Mouse (Mus musculus): ENCODE measurements around the gene Ctcfl.
"Not testable (repeated sequence)": the region's sequence is repeated elsewhere in the genome, so short reads cannot be mapped to it uniquely, and the experiment has no call there.

The Ctcfl gene

DNA sequence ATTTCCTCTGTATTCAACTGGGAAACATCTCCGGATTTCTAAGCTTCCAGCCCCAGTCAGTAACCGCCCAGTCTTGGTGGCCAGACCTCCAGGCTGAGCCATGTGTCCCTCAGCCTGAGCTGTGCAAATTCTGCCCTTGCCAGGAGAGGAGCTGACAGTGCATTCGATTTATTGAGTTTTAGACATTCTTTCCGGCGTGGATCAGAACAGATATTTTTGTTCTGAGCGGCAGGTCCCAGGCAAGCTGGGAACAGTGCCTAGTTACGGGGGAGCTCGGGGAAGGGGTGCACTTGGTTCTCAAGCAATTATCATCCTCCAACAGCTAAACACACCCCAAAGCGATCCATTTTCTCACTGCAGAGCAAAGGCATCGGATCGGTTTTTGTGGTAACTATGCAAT is 24.3 kb upstream of the Ctcfl start:
- DNase-seq (ENCODE audit: extremely low spot score) = no peak

DNA sequence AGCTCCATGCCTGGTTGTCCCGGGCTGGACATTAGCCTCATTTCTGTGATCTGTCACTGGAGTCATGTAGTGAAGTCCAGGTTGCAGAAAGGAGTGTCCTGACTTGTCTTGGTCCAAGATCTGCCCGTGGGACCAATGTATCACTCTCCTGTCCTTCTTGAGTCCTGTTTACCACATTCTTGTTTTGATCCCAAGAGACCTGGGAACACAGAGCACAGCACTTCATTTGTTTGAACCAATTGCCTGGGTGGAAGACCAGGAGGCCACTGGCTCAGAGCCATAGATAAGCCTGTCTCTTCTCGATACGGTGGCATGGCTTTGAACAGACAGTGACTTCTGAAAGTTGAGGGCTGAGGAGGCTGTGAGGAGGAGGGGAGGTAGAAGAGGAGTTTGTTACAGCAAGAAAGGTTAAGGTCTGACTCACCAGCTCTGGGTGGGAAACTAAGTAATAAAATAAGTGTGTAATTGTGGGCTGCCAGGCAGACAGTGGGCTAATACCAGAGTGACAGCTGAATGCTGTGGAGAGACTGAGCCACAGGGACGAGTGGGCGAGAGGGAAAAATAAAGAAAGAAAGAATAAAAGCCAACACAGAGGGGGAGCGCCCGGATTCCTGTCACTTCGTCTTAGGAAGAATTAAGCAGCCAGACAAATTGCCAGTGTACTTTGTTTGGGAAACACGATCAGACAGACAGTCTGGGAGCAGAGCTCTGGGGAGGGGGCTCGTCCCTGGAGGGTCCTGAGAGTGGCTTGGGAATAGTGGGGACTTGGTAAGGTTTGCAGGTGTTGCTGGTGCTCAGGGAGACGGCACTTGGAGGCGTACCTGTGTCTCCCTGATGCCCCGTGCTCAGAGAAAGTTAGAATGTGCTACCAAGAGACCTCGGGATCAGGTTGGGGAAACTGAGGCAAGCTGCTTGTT is 19.3 kb upstream of the Ctcfl start:
- DNase-seq (ENCODE audit: extremely low spot score) = no peak

DNA sequence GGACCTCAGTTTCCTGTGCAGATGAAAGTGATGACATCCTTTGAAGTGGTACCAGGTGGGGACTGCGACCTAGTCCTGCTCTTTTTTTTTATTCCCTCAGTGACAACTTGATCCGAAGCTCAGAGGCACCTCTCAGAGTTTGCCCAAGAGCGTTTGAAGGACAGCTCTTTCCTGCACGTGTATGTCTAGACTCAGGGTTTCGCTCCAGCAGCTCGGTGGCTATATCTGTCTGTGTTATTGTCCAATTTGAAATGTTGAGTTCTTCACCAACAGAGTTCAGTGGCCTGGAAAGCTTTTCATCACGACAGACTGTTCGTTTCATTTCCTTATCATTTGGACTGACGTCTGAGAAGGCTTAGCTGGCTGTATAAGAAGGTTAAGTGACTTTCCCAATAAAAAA is 15.4 kb upstream of the Ctcfl start:
- DNase-seq (ENCODE audit: extremely low spot score) = no peak

DNA sequence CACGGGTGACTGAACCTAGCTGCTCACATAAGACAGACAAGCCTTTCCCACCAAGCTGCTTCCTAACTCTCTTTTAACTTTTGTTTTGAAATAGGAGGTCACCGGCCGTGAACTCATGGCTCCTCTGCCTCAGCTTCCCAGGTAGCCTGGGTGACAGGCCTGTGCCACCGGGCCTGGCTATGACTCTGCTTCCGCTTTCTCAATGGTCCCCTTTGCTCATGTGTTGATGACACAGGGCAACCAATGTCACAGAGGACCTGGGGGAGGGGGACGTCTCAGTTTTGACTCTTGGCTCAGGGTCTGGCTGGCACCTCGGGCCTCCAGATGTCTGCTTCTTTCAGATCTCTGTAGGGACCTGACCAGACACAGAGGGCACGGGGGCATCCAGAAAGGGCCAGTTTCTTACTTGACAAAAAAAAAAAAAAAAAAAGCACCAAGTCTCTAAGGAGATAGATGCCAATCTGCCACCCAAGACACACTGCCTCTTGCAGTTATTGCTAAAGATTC is 13.5 kb upstream of the Ctcfl start:
- no peak for DNase-seq (ENCODE audit: extremely low spot score)

DNA sequence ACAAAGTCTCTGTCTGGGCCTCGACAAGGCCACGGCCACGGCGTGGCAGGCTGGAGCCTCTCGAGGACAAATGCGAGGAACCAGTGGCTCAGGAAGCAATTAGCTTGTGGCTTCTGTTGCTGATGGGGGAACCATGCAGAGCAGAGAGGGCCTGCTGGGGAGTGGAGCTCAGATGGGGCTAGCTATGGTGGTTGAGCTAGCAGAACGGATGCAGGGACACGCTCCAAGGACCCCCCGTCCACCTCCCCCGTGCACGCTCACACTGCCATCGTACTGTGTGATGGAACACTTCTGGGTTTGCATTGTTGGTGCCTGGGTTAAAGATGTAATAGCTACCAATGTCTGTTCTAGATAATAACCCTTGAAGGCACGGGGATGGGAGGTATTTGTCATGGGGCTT is 12.9 kb upstream of the Ctcfl start:
- no peak for DNase-seq (ENCODE audit: extremely low spot score)

DNA sequence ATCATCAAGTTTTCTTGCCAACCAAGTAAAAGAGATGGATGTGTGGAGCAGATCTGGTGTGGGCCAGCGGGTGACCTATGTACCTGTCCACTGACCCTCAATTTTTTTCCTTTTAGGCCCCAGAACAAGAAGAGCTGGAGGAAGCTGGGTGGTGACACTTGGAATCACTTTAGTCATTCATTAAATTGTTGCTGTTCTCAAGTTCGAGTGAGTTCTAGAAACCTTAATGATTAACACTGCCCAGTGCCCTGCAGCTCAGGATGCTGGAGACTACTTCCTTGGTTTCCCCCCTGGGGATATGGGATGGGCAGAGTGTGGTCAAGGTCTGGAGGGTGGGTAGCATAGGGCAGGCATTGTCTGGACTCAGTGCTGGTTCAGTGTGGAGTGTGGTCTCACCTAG is 9.8 kb upstream of the Ctcfl start:
- DNase-seq (ENCODE audit: extremely low spot score) = no peak

DNA sequence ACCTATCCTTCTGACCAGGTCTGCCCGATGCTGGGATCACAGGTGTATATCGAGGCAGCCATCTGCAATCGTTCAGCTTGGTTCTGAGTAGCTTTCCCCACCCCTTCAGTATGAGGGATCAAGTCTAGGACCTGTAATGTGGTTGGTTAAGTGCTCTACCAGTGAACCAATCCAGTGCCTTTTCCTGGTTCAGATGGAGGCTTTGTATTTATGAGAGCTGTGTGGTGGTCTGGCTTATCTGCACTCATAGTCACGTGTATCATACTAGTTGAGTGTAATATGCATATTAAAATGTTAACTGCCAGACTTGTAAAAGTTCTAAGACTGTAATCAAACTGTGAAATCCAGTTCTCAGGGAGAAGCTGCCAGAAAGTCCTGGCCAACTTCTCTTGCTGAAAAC is 7.1 kb upstream of the Ctcfl start:
- no peak for DNase-seq (ENCODE audit: extremely low spot score)

DNA sequence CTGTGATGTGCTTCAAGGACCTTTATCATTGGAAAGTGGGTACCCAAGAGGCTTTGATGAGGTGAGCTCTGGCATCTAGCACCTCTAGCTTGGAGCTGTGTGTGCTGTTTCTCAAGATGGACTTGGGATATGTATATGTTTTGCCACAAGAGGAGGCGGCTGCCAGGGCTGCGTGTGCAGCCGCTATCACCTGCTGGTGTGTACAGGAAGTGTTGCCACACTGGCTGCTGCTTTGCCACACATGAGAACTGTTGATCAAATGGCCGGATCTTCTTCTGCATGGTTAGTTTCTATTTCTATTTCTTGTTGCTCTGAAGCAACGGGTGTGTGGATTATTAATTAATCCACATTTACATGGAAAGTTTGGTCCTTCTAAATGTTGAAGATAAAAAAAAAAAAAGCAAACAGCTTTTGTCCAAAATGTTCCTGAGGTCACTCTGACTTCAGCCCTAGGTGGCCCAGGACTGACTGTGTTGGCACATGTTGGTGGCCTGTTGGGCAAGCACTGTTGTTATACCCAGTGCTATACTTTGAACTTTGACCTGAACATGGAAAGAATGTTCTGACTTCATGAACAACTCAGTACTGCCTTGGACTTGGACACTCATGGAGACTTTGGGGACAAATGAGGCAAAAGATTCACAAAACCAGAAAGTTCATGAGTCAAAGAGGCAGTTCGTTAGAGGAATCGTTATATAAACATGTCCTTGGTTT is 4.9 kb upstream of the Ctcfl start:
- no peak for DNase-seq (ENCODE audit: extremely low spot score)

DNA sequence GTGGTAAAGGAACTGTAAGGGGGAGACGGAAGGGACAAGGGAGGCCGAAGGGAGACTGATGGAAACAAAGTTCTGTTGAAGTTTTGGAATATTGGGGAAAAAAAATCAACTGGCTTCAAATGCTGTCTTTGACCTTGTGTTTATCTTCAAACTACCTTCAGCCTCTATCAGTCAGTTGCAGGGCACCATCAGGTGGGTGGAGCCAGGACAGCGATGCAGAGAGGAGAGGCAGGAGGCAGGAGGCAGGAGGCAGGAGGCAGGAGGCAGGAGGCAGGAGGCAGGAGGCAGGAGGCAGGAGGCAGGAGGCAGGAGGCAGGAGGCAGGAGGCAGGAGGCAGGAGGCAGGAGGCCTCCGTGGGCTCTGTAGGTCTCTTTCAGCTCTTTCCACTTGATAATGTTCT is 792 bp upstream of the Ctcfl start:
- not testable (repeated sequence) for DNase-seq (ENCODE audit: extremely low spot score)

DNA sequence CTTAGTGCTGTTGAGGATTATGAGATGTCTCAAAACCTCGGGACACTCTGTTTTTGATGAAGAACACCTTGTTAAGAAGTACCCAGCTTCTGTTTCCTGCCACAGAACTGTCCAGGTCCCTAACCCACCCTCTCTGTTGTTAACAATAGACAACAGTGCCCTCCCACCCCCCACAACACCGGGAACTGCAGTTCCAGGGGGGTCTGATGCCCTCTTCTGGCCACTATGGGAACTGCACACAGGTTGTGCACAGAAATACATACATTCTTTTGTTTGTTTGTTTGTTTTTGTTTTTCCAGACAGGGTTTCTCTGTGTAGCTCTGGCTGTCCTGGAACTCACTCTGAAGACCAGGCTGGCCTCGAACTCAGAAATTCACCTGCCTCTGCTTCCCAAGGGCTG is 5.5 kb downstream of the Ctcfl start:
- DNase-seq (ENCODE audit: extremely low spot score) = not testable (repeated sequence)

DNA sequence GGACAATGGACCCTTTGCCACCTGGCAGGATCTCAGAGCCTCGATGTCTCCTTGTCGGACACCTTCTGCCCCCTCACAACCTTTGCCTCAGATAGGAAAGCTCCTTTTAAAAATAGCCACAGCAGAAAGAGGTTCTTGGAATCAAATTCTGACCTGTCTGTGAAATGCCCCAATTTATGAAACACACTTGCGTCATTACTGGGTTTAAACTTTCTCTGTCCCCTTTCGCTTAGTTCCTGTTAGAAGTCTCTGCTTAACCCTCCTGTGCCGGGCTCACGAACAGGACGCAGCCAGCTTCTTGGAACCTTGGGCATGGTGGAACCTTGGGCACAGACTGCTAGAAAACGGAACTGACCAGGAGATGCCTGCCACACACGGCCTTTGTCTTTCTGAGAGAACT is 8.8 kb downstream of the Ctcfl start:
- no peak for DNase-seq (ENCODE audit: extremely low spot score)

DNA sequence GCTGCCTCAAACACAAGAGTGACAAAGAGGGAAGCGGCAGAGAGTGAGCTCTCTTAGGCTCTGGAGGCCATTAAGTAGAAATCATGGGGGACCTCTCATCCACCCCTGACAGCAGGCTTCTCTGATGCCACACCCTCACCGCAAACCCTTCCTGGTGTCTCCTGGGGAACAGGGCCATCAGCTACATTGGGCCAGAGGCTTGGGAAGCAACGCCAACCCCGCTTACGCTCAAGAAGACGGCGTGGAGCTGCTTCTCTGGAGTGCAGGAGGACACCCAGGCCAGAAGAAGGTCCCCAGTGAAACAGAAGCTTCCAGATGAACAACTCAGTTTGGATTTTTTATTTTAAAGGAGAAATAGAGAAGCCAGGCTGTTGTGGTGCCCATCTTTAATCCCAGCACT is 9.8 kb downstream of the Ctcfl start:
- no peak for DNase-seq (ENCODE audit: extremely low spot score)

DNA sequence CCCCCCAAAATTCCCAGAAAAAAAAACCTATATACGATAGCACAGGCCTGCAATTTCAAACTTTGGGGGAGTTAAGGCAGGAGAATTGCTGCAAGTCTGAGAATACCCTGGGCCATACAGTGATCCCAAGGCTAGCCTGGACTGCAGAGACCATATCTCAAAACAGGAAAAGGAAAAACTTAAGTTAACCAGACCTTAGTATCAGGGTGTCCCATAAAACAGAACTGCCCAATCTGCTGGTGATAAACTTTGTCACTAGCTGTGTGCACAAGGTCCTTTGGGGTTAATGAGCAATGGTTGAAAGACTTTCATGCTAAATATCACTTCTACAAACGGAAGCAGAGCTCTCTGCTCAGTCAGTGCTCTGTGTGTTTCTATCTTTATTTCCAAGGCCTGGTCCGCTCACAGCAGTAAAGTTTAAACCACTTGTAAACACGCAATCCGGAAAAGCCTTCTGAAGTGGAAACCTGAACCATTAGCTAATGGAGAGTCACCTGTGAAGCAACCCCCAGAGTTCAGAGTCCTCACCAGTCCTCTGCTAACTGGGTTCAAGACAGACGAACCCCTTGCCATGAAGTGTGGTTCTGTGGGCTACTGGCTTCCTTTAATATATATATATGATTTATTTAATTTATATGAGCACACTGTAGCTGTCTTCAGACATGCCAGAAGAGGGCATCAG is 10.7 kb downstream of the Ctcfl start:
- DNase-seq (ENCODE audit: extremely low spot score) = no peak

DNA sequence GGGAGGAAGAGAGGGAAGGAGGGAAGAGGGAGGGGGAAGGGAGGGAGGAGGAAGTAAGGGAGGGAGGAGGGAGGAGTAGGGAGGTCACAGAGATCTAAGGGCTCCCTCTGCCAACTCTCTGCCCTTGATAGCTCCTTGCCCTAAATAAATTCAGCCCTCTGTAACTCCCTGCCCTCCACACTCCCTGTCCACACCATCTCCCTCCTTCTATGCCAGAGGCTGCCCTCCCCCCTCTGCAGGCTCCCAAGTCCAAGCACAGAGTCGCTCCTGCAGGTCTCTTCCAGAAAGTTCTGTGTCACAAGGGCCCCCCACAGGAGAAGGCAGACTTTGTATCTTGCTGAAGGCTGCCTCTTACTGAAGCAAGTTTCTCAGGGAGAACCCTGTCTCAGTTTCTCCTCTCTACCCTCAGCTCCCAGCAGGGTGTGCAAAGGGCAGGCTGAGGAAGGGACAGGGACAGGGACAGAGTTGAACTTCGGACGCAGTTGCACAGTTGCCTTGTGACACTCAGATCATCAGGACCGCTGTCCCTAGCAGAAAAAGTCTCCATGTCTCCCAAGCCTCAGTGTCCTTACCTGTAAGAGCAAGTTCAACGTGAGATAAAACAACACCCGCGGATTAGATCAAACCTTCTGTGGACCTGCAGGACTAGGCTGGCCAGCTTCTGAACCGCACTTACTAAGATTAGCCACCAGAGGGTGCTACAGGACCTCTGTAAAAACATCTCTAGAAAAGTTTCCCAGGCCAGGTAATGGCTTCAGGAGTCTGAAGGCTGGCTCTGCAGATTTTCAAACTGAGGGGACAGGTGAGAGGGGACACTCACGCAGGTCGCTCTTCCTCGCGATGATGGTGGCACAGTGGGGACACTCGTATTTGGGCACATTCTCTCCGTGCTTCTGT is 12.2 kb downstream of the Ctcfl start:
- peak; percentile 72 for DNase-seq (ENCODE audit: extremely low spot score)

DNA sequence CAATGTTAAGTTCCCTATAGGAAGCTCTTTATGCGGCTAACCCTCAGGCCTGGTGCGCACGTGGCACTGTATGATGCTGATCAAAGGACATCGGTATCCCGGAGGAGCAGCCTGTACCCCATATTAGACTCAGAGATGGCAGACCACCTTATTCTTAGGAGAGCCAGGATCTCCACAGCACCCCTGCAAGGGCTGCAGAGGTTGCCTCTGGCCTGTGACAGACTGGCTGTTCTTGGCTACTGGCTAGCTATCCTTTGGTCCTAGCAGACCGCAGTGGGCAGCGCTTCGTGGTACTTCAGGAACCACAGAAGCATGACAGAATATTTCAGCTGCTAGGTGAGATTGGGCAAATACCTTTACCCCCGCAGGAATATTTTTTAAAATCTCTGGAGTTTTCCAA is 12.9 kb downstream of the Ctcfl start:
- DNase-seq (ENCODE audit: extremely low spot score) = no peak

DNA sequence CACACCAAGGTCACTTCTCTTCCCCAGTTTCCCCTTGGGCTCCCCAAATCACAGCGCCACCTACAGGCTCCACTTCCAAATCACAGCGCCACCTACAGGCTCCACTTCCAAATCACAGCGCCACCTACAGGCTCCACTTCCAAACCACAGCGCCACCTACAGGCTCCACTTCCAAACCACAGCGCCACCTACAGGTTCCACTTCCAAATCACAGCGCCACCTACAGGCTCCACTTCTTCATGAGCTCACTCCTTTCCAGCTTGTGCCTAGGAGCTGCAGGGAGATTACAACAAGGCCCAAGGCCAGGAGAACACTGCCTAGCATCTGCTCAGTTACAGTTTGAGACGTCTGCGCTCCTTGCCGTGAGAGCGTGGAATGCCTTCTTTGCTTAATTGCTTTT is 22.0 kb downstream of the Ctcfl start:
- not testable (repeated sequence) for DNase-seq (ENCODE audit: extremely low spot score)

DNA sequence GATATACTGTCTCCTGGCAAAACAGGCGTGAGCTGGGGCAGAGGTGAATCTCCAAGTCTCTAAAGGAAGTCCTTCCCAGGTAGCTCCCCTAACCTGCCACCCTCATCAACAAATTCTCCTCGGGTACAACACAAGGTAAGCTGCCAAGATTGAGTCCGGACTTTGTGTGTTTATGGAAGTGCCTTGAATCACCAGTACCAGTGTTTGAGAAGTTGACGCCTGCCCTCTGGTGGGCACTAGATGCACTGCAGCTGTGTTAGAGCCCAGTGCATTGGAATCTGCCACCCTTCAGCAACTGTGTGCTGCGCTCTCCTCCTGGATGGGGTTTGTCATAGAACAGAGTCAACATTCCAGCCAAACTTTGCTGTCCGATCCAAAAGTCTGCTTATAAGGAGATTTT is 29.9 kb downstream of the Ctcfl start:
- peak; percentile 77 for DNase-seq (ENCODE audit: extremely low spot score)

DNA sequence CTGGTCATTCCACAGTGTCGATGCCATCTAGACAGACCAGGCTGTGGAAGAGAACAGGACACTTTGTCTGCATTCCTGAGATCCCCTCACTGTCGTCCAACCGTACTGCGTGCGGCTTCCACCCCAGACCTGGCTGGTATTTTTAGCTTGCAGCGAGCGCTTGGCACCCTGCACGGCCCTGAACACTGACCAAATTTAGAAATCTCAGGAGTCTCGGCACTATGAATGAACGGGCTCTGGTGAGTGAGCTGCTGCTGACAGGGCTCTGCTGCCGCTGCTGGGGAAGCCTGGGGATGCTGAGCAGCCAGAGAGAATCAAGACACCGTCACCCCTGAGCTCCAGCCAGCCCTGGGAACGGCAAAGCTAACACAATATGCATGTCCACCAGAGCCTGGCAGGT is 31.9 kb downstream of the Ctcfl start:
- no peak for DNase-seq (ENCODE audit: extremely low spot score)

DNA sequence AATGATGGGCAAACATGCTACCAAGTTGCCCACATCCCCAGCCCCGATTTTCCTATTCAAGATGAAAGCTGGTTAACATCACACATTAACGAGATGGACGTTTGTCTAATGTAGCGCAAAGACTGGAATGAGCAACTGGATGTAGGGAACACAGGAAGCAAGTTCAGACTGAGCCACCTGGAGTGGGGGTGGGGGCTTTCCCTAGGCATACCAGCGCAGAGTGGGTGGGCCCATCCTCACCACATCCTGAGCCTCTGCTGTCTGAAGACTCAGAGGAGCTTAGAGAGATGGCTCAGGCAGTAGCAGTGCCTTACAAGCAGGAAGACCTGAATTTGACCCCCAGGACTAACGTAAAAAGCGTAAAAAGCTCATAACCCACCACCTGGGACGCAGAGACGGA is 33.6 kb downstream of the Ctcfl start:
- no peak for DNase-seq (ENCODE audit: extremely low spot score)

DNA sequence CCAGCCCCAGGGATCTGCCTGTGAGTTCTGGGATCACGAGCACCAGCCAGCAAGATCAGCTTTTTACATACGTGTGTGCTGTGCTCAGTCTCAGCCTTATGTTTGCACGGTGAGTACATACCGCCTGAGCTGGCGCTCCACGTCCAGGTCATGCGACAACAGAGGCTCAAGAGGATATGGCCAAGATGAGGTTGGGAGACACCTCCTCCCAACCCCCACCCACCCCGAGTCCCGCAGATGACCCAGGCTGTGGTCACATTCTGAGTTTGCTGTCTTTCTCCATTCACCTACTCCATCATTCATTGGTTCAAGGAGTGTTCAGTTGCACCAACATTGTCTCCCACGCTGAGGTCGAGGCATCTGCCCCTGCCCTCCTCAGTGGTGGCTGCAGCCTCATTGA is 34.5 kb downstream of the Ctcfl start:
- no peak for DNase-seq (ENCODE audit: extremely low spot score)

DNA sequence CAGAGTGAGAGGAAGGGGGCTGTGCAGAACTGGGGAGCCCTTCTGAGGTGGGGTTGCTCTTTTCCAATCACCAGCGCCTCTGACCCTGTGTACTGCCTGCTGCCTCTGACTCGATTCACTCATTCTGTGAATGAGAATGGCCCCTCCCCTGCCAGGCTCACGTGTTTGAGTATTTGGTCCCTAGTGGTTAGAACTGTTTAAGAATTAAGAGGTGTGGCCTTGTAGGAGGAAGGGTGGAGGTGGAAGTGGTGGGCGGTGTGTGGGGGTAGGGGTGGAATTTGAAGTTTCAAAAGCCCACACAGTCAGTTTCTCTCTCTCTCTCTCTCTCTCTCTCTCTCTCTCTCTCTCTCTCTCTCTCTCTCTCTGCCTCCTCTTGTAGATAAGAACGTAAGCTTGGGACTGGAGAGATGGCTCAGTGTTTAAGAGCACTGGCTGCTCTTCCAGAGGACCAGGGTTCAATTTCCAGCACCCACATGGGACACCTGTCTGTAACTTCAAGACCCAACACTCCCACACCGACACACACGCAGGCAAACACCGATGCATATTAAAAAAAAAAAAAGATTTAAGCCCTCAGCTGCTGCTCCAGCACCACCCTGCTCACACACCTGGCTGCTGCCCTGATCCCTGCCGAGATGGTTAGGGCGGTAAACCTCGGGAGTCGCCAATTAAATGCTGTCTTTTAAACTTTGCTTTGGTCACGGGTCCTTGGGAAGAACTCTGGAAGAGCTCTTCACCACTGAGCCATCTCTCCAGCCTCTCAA is 35.4 kb downstream of the Ctcfl start:
- DNase-seq (ENCODE audit: extremely low spot score) = peak; percentile 54
